Mouse (Mus musculus) frontal cortex, postnatal 25 days (tissue): ENCODE measurements around the gene Dnajc30.
"Not testable (repeated sequence)": the region's sequence is repeated elsewhere in the genome, so short reads cannot be mapped to it uniquely, and the experiment has no call there.

Experiments
- DNase-seq, 2 experiments: peaks; one replicate each; pipeline ENCODE4 v3.0.0; 2022; ENCODE audit warnings: low spot score in 2 of 2

Dnajc30 gene

DNA sequence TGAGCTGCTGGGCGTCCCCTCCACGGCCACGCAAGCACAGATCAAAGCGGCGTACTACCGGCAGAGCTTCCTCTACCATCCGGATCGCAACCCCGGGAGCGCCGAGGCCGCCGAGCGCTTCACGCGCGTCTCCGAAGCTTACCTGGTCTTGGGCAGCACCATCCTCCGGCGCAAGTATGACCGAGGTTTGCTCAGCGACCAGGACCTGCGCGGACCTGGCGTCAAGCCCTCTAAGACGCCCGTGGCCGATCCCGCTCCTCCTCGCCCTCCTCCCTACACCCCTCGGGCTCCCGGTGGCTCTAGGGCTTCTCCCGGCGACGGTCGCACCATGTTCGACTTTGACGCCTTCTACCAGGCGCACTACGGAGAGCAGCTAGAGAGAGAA is 372 bp downstream of the Dnajc30 start:
- no peak for DNase-seq

DNA sequence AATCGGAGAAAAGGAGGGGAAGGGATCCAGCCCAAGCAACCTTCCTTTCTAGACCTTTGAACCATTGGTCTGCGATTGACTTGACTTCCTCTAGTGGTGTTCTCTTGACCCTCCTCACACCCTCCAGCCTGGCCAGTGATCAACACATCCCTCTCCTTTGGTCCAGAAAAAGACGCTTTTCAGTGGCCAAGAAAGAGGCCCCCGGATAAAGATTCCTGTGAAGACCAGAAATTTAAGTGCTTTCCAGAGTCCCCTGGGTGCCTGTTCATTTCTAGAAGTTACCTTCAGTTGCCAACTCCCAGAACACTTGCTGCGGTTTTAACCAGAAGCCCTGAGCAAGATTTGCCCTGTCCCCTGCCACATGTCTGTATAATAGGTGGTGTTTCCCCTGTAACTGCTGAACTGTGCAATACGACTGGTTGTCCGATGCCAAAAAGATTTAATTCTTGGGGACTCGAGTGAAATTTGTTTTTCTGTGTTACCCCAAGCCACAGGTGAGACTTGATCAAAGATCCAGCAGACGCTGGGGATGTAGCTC is 976 bp downstream of the Dnajc30 start, which contains the start of gene Bud23:
Gene Bud23, minus strand, starts transcription at position 51 of the 538 bp plus-strand sequence.
- DNase-seq: not testable (repeated sequence)

DNA sequence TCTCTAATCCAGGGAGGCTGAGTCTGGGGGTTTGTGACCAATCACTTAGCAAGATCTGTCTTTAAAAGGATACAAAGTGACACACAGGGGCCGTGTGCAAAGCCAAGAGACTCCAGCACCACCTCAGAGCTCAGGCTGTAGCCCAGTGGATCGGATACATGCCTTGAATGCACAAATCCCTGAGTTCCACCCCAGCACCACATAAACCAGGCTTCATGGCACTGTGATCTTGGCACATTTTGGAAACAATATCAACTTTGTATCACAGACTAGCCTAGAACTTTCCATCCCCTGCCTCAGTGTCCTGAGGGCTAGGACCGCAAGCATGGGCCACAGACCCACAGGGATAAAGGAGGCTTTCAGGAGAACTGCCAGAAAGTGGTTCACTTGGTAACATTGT is 2.0 kb downstream of the Dnajc30 start:
- no peak for DNase-seq

DNA sequence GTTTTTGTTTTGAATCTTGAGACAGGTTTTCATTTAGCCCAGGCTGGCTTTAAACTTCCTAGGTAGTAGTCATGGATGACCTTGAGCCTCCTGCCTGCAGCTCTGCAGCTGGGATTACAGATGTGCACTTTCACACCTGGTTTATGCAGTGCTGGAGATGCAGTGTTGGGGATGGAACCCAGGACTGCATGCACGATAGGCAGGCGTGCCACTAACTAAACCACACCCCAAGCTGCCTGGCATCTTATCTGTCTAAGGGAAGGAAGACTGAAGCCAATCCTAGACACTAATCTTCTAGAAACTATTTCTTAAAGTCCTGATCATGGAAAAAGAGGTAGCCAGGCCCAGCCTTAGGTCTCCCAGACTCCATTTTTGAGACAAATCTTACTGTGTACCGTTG is 6.4 kb downstream of the Dnajc30 start:
- DNase-seq: no peak

DNA sequence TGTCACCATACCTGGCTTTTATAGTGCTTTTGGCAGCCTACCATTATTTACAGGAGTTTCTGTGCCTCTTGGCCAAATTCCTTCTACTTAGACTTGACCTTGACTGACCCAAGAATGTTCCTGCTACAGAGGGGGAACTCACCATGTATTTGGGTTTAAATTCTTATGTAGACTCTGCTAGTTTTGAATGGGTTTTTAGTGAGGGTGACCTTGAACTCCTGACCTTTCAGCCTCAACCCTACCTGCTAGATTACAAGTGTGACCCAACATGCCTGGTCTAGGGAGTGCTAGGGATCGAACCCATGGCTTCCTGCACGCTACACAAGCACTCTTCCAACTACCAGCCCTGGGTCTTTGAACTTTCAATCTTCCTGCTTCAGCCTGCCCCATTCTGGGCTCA is 8.1 kb downstream of the Dnajc30 start:
- DNase-seq: no peak

DNA sequence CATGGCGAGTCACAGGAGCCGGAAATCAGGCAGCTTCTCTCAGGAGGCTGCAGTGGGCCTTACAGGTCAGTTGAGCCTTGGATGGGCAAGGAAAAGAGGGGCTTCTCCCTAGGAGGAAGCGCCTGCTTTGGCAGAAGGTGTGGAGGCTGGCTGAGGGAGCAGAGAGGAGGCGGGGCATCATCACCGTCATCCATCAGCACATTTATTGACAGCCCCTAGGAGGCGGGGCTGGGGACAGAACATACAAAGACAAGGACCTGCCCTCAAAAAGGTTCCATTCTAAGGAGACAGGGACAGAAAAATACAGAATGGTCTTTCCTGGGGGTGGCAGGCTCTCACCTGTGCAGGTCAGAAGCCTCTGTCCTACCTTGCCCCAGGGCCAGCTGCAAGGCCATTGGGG is 8.7 kb downstream of the Dnajc30 start:
- DNase-seq: no peak

DNA sequence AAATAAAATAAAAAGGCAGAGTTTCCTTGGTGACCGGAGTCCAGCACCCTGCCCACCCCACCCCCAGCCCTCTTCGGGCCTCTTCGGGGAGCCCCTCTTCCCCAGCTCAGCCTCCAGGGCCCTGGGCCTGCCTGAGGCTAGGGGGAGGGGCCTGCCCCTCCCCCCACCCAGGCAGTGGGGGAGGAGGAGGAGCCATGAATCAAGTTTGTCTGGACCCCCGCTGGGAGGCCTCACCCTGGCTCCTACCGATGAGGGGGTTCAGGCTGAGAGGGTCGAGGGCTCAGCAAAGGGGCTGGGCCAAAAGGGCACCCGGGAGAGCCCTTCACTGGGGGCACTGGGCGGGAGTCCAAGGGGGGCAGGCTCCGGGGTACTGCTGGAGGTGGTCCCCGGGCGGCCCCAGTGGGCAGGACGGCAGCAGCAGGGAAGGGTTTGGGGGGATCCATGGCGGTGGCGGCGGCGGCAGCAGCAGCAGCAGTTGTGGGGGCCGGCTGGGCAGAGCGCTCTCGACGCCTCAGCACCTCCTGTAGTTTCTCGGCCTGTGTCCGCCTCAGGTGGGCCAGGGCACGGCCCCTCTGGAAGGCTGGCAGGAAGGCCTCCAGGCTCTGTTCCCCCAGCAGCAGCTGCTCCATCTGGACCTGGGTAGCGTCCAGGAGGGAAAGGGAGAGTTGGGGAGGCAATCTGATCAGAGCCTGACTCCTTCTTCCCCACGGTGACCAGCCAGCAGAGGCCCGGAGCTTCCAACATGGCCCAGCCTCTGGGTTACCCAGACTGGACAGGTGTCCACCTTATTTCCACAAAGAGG is 9.5 kb downstream of the Dnajc30 start:
- no peak for DNase-seq

DNA sequence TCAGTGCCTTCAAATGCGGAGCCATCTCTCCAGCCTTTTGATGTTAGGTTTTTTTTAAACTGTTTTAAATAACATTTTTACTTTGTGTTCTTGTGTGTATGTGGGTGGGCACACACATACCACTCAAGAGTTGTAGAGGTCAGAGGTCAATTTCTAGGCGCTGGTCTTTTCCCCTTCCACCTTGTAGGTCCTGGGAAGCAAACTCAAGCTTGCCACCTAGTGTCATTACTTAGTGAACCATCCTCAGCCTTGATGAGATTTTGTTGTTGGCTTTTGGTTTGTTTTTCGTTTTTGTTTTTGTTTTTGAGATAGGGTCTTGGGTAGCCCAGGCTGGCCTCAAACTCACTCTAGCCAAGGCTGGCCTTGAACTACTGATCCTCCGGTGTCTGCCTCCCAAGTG is 11.7 kb downstream of the Dnajc30 start:
- no peak for DNase-seq

DNA sequence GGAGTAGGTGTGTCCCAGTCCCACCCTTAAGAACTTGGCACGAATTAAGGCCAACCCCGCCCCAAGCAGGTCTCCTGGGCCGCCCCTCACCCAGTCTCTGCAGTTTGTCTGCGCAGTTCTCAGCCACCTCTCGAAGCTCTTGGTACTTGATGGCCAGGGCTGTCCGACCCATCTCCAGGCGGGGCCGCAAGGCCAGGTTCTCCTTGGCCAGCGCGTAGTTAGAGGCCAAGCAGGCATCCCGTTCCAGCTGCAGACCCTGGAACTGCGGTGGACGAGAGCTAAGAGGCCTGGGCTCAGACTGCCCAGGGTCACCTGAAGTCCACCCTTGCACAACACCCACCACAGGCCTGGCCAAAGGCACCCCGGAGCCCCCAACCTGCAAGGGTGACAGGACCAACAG is 12.4 kb downstream of the Dnajc30 start:
- DNase-seq: no peak

DNA sequence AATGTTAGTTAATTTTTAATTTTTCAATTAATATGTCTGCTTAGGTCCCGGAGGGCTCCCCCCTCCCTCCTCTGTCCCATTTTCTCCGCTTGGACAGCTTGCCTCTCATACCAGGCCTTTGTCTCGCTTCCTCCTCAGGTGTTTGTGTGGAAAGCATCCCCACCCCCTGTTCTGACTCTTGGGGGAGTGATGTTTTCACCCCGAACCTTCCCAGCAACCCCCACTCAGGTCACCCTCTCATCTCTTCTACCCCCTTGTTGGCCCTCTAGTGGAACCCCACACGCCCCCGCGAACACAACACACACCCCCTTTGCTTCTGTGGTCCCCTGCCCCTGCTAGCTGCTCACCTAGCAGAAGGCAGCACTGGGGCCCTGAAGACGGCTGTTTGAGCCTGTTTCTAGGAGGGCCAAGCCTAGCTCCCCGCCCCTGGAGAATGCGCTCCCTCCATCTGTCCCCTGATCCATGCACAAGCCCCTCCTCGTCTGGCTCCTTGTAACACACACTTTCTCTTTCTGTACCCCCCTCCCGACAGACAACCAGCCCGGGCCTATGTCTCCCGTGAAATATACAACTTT is 13.0 kb downstream of the Dnajc30 start:
- no peak for DNase-seq

DNA sequence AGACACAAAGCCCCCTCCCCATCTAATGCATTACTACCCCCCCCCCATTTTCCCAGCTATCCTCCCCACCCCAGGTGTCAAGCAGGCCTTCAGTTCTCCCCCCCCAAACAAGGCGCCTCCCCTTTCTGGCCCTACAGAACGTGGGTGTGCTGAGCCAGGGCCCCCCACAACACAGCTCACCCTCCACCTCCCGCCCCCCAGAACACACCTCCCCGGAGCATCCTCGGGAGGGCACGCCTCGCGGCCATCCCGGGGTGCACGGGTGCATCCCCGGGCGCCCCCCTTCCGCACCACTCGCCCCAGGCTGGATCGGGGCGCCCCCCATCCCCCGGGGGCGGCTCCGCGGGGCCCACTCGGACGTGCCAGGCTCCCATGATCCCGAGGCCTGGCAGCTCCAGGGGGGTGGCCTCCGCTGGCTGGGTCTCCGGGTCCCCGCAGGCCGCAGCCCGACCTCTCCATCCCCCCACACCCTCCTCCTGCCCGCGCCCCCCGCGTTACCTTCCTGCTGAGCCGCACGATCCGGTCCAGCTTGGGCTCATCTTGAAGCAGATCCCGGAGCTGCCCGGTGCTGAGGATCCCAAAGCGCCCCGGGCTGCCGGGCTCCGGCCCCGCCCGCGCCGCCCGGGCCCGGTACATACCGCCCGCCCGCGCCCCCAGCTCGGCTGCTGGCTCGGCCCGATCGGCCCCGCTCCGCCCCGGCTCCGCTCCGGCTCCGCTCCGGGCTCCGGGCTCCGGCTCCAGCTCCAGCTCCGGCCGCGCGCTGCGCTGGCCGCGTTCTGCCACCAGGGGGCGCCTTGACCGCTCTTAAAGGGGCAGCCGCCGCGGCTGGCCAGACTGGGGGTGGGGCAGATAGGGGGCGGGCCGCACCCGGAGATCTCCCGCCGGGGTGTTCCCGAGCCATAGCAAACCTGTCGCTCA is 13.8 kb downstream of the Dnajc30 start, which contains the start of gene Vps37d:
Gene Vps37d, minus strand, starts transcription at position 703 of the 918 bp plus-strand sequence.
- DNase-seq: peak; percentile 88 to 94

DNA sequence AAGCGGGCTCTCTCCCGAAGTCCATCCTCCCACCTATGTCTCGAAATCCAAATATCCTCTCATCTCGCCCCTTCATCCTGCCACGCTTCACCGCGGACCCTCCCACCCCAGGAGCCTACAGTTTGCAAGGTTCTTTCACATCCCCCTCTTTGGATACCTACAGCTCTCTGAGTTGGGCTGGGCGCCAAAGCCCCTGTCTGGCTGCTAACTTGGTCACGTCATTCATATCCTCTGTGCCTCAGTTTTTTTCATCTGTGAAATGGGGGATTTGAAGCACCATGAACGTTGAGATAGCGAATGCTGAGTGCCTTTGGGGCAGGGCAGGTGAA is 14.4 kb downstream of the Dnajc30 start:
- no peak for DNase-seq

DNA sequence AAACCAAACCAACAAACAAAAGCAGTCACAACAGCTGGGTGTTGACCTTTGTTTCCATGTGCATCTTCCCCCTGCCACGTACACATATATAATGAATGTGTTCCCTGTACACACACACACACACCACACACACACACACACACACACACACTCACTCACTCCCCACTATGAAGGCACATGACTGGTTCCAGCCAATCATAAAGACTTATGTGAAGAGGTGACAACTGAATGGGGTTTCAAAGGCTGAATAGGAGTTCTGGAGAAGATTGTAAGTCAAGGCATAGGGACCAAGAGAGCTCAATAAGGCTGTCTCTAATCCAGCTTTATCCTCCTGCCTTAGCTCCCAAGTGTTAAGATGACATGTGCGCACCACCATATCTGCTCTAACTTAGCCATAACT is 15.6 kb downstream of the Dnajc30 start:
- DNase-seq: no peak

DNA sequence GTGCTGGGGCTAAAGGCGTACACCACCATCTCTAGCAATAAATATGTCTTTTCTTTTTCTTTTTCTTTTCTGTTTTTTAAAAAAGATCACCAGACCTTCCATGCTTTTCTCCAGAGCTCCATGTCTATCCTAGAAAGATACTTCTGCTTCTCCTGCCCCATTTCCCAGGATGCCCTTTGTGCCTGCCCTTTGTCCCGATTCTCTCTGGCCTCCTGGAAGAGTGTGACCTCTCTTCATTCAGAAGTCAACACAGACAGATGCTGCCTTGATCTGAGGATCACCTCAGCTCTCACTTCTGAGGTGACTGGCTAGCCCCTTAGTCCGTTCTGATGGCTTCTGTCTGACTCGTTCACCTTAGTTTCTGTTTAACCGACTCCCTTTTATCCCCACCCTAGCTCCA is 16.5 kb downstream of the Dnajc30 start:
- no peak for DNase-seq

DNA sequence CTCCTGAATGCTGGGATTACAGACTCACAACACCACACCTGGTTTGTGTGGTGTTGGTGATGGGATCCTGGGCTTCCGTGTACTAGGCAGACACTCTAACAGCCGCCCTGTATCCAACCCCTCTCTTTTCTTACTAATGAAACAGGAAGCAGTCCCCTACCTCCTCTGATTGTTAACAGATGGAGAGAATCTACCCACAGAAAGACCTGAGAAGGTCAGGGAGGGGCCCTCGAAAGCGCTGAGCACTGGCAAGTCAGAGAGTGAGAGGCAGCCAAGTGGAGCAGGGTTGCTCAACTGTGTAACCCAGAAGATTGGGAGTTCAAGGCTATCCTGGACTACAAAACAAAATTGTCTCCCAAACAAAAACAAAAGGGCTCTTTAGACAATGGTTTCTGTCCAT is 22.9 kb downstream of the Dnajc30 start:
- DNase-seq: no peak

DNA sequence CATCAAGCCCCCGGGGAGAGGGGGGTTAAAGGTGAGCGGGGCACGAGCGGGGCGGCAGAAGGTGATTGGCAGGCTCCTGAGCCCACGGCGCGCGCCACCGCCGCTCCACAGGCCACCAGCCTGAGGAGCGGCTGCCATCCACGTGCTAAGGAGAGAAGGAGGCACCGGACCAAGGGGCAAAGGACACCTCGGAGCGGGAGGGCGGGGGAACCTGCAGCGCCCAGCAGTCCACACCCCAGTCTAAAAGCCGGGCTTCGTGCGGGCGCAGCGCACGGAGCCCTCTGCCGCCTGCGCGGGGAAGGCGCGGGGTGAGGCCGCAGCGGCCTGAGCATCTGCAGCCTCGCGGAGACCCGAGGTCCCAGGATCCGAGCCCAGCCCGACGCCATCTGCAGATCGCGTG is 25.7 kb downstream of the Dnajc30 start, which contains the start of gene Mlxipl:
Gene Mlxipl, plus strand, starts transcription at position 238 of the 400 bp plus-strand sequence.
- no peak for DNase-seq

DNA sequence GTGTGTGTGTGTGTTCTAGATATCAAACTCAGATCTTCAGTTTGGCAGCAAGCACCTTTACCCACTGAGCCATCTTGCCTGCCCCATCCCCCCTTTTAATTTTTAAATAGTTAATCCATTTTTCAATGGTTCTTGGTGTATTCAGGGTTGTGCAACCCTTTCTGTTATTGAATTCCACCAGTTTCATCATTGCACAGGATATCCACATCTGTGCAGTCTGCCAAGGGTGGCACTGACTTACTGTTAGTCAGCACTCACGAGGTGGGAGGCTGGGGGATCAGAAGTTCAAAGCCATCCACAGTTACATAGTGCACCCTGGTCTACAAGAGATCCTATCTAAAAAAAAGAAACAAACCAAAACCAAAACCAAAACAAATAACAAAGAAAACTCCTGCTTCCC is 37.0 kb downstream of the Dnajc30 start:
- DNase-seq: no peak

DNA sequence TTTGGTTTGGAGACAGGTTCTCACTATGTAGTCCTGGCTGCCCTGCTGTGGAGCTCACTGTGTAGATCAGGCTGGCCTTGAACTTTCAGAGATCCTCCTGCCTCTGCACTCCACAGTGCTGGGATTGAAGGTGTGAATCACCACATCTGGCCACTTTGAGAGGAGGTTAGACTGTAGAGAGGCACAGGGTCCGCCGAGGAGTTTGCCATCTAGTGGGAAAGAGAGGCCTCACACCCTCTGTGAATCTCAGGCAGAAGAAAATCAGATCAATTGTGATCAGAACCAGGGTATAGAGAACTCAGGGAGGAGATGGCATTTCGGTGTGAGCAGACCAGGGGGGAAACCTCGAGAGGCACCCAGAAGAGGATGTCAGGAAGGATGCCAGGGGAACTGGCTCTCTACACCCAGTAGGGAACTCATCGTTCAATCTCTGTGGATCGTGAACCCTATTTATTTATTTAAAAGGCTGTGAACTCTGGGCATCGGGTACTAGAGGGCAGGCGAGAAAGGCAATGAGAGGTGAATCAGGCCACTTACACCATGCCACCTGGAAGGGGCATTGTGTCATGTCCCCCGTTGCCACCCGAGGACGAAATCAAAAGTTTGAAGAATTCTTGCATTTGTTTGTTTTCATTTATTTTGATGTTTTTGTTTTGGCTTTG is 40.1 kb downstream of the Dnajc30 start:
- no peak for DNase-seq

DNA sequence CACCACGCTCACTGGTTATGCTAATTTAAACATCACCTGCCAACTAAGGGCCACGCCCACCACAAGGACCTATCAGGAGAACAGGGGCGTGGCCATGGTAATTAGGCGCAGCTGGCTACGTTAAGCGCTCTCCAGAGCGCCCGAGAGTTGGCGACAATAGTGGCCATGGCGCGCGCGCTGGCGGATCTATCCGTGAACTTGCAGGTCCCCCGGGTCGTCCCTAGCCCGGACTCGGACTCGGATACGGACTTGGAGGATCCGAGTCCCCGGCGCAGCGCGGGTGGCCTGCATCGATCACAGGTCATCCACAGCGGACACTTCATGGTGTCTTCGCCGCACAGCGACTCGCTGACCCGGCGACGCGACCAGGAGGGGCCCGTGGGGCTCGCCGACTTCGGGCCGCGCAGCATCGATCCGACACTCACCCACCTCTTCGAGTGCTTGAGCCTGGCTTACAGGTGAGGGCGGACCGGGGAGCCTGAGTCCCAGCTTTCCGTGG is 42.8 kb downstream of the Dnajc30 start:
- peak; percentile 25 to 32 for DNase-seq

DNA sequence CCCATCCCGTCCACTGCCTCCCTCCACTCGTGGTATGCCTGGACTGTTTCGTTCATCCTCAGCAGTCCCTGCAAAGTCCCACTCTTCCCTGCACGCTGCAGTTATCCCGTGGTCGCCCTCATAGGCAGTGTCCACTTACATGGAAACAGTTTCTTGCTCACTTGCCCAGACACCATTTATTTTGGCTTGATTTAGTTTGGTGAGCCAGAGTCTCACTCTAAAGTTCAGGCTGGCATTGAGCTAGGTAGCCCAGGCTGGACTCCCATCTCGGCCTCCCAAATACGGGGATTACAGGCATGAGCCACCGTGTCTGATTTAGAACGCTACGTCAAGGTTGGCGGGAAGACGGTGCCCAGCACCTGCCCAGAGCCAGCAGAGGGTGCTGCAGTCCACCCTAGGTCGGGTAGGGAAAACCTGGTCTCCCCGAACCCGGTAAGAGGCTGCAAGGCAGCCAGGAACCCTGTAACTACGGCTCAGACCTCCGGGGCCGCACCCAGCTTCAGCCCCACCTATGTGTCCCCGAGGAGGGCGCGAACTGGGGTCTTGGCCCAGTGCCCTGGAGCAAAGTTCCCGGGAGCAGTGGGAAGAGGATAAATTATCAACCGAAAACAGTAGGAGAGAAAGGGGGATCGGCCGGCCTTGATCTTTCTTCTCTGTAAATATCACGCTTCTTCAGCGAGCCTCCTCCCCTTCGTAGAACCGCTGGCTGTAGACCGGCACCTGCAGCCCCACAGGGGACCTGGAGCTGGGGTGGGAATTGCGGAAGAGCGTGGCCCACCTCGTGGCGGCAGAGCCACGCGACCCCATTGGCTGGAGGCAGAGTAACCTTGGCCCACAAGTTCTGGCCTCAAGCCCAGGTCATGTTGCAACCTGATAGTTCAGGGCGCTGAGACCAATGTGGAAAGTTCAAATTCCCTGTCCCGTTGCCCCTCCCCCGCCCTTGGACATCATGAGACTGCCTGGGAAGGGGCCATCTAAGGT is 43.8 kb downstream of the Dnajc30 start:
- peak in 1 of 2 experiments; percentile 13 for DNase-seq
